Mouse (Mus musculus) frontal cortex, postnatal 25 days (tissue): ENCODE measurements around the gene a.
A peak's percentile ranks its signal among the peaks of the same experiment; 100 is the strongest.
"Not testable (repeated sequence)": the region's sequence is repeated elsewhere in the genome, so short reads cannot be mapped to it uniquely, and the experiment has no call there.

ENCODE experiments used
- DNase-seq, 2 experiments: peaks; one replicate each; pipeline ENCODE4 v3.0.0; 2022; ENCODE audit warnings: low spot score in 2 of 2

The a gene

DNA sequence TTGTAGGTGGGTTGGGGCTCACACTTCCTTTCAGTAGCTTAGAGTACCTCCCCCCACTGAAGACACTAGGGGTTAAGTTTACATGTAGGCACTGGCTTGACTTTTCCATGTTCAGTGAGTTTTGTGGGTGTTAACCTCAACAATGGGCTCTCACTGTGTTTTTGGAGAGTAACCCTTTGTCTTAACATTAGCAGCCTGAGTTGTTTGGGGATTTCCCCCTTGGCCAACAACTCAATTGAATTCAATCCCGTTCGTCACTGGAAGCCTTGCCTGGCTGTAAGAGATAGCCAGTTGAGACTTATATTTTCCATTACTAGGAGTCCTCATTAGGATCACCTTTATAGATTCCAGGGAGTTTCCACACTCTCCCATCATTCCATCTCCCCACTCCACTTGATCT lies 45.3 kb downstream of the a start:
- DNase-seq, result no peak

- DNase-seq, result no peak
These were observed 56.9 kb downstream of the a start for GRCm38 (mm10) chr2:154848086-154848485.

DNA sequence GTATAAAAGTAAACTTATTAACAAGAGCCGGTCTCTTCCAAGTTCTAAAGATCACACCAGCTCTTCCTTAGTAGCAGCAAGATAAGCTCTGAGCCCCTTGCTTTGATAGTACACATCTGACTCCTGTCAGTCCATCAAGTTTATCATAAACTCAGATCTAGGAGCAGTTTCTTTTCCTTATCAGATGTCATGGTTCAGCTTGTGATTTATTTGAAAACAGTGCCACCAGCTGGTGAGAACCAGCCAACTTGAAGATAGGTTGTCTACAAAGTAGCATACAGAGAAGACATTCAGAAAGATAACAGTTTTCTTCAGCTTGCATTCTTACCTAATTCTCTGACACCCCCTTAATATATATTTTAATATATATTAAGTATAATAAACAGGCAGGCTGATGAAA lies 64.2 kb downstream of the a start:
- peak; percentile 37 to 47 for DNase-seq

DNA sequence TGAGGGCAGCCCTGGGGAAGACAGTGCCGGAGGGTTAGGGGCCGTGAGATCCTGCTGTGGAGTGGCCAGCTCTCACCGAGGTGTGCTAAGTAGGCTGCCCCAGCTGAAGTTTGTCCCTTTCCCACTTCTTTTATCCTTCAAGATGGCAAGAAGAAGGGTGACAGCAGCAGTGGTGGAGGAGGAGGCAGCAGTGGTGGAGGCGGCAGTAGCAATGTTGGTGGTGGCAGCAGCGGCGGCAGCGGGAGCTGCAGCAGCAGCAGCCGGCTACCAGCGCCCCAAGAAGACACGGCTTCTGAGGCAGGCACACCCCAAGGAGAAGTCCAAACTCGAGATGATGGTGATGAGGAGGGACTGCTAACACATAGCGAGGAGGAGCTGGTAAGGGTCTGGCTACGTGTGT lies 72.5 kb downstream of the a start:
- DNase-seq, result no peak

DNA sequence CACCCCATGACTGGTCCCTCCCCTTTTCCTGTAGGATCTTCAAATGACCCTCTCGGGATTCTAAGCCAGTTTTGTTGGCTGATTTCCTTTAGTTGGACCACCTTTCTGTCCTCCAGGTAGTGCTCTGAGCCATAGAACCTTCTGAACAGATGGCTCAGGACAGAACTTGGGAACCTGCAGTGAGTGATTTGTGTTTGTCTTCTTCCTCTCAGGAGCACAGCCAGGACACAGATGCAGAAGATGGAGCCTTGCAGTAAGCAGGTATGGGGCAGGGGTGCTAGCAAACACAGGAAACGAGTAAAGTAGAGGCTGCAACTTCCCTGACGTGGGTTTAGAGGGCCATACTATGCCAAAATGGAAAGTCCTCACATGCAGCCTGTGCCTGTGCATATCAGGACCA lies 74.5 kb downstream of the a start:
- DNase-seq, result no peak

GRCm38 (mm10) chr2:154868106-154868505 lies 76.9 kb downstream of the a start:
- no peak for DNase-seq

DNA sequence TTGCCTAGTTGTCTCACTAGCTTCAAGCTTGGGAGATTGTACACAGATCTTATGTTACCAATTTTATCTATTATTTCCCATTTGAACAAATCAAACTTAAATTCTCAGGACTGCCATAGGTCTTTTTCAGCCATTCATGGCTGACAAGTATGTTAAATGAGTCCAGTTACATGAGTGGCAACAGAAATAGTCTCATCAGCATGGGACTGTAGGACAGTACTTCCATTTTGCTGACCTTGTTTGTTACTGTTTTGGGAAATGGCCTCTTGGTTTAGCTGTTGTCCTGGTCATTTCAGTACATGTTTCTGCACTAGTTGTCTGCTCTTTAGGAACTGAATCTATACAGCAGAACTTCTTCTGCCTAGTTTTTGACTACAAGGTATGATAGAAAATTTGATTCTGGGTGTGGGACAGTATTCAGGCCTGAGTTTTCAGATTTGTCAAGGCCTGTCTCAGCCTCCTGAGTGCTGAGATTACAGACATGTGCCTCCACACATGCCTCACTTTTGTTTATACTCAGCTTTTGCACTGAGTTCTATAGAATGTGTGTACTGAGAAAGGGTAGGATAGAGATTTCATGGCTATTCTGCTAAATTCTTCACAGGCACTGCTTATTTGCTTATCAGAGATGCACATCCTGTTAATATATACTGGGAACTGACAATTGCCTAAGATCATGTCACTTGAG lies 78.9 kb downstream of the a start:
- DNase-seq, result no peak

DNA sequence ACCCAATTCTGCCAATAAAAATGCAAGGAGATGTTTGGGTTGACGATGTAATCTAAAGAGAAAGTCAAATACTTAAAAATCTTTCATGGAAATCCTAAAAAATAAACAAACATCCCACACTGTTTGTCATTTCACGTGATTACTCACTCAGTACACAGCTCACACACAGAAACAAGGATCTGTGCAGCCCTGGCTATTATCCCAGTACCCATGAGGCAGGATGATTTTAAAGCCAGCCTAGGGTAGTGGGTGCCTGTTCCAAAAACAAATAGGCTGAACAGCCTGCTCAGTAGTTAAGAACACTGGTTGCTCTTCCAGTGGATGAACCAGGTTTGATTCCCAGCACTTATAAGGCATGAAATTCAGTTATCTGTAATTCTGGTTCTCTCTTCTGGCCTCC lies 85.4 kb downstream of the a start:
- no peak for DNase-seq

DNA sequence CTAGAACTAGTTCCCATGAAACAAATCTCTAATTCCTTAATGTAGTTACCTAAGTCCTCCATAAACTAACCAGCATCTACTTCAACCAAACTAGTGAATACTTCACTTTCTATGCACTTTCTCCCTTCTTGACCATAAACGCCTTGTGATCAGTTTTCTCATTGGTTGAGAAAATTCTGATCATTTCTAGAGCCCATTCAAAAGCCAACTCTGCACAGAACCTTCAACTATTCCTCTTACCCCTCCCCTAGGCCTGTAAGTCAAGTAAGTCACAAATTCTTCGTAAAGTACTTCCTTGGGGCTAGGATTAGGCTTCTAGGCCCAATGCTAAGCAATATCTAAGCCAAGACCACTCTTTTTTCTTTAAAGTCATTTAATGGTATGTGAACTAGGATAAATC lies 100.4 kb downstream of the a start:
- no peak for DNase-seq

GRCm38 (mm10) chr2:154892201-154893044 lies 101.2 kb downstream of the a start, which contains the start of gene Eif2s2:
TSS of gene Eif2s2 (minus strand) at chr2:154892935.
- DNase-seq, result peak; percentile 91

DNA sequence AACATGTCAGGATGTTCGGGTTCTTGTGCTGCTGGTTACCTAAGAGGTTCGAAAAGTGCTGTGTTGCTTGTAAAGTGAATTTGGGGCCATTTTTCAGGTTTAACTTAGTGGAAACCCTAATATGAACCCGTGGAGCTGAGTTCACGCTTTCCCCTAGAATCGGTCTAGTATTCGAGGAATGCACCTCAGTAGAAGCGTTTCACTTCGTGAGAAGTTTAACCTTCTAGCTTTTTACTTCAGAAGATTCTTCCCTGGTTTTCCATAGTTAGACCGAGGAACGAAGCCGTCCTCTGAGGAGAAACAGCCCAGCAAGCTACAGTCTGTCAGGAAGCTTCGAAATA lies 101.8 kb downstream of the a start:
- no peak for DNase-seq

DNA sequence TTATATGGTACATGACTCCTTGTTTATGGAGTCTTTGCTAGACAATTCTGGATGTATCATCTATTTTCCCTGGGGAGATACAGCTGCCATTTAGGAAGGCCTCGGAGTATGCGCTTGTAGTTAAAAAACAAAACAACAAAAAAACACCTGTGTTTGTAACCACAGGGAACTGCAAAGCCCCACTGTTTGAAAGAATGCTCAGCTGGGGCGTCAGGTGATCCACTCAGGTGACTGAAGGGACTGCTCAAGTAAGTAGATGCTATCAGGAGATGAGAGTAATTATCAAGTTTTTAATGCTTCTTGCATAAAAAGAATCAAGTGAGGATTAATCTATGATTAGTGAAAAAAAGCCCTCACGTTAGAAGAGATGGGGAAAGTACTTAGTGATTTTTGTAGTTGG lies 102.3 kb downstream of the a start:
- no peak for DNase-seq

DNA sequence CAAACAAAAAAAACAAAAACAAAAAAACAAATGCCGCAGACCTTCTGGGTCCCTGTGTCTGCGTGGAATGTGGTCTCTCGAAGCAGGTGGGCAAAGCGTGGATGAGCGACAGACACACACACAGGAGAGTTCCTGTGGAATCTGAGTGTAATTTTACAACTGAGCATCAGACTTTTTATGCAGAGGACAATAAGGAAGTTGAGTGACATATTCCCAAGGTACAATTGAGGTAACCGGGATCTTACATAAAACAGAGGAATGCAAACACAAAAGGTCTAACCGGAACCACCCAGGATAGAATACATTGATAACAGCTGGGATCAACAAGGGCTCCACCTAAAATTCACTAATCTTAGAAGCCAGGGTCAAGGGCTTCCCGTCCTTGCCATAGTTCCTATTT lies 107.8 kb downstream of the a start:
- not testable (repeated sequence) for DNase-seq

GRCm38 (mm10) chr2:154899412-154899811 lies 108.2 kb downstream of the a start:
- DNase-seq, result not testable (repeated sequence)

- no peak for DNase-seq
These were observed 110.9 kb downstream of the a start for GRCm38 (mm10) chr2:154902111-154902510.

DNA sequence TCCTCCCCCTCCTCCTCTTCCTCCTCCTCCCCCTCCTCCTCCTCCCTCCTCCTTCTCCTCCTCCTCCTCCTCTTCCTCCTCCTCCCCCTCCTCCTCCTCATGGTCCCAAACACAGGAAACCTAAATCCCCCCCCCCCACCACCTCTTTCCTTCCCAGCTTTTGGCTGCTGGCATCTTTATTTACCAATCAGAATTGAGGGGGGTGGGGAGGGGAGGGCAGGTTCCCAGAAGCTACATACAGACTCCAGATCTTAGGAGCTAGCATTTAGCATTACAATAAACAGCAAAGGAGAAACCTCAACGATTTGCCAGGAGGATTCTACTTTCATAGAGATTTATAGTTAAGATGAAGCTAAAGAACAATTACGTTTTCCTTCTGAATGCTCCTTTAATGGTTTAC lies 114.6 kb downstream of the a start:
- no peak for DNase-seq

GRCm38 (mm10) chr2:154908223-154908622 lies 117.0 kb downstream of the a start:
- DNase-seq, result not testable (repeated sequence)

- DNase-seq, result no peak
These were observed 118.6 kb downstream of the a start for GRCm38 (mm10) chr2:154909789-154910188.

- no peak for DNase-seq
These were observed 124.8 kb downstream of the a start for GRCm38 (mm10) chr2:154915922-154916541.

GRCm38 (mm10) chr2:154916547-154916946 lies 125.3 kb downstream of the a start:
- DNase-seq, result no peak

DNA sequence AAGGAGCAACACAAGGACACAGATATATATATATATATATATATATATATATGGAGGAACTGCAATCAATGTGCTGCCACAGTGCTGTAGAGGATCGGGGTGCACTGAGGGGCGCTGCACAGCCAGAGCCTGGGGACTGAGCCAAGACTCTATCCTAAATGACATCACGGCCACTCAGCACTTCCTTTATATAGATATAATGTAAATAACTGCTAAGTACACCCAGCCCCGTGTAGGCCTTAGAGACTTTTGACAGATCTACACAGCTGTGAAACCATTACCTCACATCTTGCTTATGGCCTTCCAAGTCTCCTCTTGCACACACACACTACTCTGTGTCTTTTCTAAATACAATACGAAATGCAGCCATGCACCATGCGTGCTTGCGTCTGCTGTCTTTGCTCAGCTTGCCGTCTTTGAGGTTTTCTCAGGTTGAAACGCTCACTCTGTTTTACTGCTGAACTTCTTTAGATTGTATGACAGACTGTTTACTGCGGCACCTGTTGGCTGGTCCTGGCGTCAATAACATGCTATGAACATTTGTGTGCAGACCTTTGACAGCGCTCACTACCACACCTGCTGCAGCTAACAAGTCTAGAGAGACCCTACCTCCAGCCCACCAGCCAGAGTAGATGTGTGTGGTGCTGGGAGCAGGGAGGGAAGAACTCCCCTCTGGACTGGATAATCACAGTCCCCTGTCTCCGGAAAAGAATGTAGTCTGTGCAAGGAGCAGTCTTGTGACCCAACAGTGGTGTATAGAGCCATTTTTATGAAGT lies 126.9 kb downstream of the a start:
- no peak for DNase-seq

DNA sequence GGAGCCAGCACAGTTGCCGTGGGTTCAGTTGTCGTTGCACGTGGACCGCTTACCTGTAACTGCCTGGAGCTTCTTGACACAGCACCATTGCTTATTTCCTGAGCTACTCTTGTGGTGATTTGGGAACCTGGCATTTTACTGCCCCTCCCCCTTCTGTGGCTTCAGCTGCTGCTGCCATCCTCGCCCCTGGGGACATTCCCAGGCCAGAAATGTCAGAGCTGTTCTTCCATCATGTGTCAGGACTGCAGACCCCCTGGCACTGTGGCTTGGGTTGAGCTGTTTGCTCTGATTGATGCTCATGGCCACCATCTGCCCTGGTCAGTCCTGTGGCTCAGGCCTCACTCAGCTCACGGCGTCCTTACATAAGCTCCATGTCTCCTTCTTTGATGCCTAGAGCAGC lies 129.7 kb downstream of the a start:
- no peak for DNase-seq
